Mouse (Mus musculus): Measurements from ENCODE around the gene Tbc1d22a.

DNA sequence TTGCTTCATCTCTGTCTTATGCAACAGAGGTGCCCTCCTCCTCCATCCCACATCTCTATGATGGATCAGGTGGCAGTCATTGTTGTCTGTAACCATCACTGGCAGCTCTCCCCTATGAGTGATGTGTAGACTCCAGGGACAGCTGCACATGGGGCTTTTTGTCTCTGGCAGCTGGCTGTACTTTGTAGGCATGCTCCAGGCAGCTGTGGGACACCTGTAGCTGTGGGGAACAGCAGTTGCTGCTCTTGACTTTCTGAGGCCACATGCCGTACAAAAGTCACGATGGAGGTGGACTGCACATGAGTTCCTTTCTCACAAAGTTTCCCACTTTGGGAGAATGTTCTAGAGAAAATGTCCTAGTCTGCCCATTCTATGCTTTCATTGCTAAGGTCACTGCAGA, 223.1 kb downstream of the Tbc1d22a start:
- no peak for TF ChIP-seq CTCF (IDR thresholded peaks at IDR 0.05; ENCODE audit: extremely low read depth, insufficient read depth, insufficient read length, insufficient replicate concordance)
- TF ChIP-seq POLR2A (IDR thresholded peaks at IDR 0.05; ENCODE audit: low read depth, low read length), result no peak

Measured in spleen, adult 2 months (tissue).